Mouse (Mus musculus) forebrain, embryonic 10.5 days (tissue): ENCODE measurements at regions not wholly inside any gene's neighbourhood (a gene's known extent, or its start where the extent isn't known, plus 50 kb on each side); places are given as distances from the start of the nearest gene placed in this dataset.

Experiments
- DNase-seq: peaks from one replicate; pipeline ENCODE4 v3.0.0-alpha.2; 2017; ENCODE audit warnings: low spot score; ENCODE audit errors: extremely low spot score
- H3K27ac ChIP-seq: fragments of 300-500 bp; sonication (generic); 2 replicates; pipeline ENCODE4 v1.5.1; 2016; ENCODE audit warnings: mild to moderate bottlenecking
- H3K27me3 ChIP-seq: fragments of 300-500 bp; sonication (generic); 2 replicates; pipeline ENCODE4 v1.6.1; 2016; ENCODE audit warnings: mild to moderate bottlenecking; ENCODE audit not compliant: poor library complexity, severe bottlenecking
- H3K36me3 ChIP-seq: fragments of 300-500 bp; sonication (generic); replicated peaks from 2 replicates; pipeline ENCODE4 v1.6.1; 2016; ENCODE audit warnings: mild to moderate bottlenecking, moderate library complexity
- H3K4me1 ChIP-seq: fragments of 300-500 bp; sonication (generic); 2 replicates; pipeline ENCODE4 v1.6.1; 2016
- H3K4me3 ChIP-seq: fragments of 300-500 bp; sonication (generic); 2 replicates; pipeline ENCODE4 v1.5.1; 2016; ENCODE audit warnings: mild to moderate bottlenecking, moderate library complexity
- H3K9me3 ChIP-seq: fragments of 300-500 bp; sonication (generic); 2 replicates; pipeline ENCODE4 v1.6.1; 2016; ENCODE audit warnings: mild to moderate bottlenecking, moderate library complexity
- WGBS: fragments of 180-500 bp; shearing (Covaris S2); methylation state at CpG from one replicate; pipeline ENCODE4 v1.1.7; 2016; 5-methylcytosine and 5-hydroxymethylcytosine counted together

DNA sequence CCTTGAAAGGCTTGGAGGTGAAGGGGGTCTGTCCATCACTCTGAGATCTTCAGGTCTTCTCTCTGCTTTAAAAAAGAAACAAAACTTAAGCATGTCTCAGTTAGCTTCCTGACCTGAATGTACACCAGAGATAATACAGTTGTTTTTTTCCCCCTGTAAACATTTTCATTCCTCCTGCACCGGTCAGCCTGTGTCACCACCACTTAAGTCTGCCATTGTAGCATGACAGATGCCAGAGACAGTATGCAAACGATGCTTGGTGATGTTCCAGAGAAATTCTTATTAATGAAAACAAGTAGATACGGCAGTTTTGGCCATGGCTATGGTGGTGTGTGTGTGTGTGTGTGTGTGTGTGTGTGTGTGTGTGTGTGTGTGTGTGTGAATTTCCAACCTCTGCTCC is 144.8 kb upstream of the Mphosph6 start:
- Histone ChIP-seq H3K27me3 (no peaks in the 10 kb centered on the region), H3K27ac (no peak overlapping the region), H3K4me3 (no peak overlapping the region), H3K36me3 (no peaks in the 10 kb centered on the region), H3K4me1 (peaks cover 2% of the 10 kb centered on the region), H3K9me3 (no peaks in the 10 kb centered on the region)
- 90% methylated on average over 3 of the region's 3 CpGs for WGBS
- DNase-seq = no peak

GRCm38 (mm10) chr8:117934566-117935094 is 132.9 kb upstream of the Mphosph6 start:
- H3K27me3 ChIP-seq = no peaks in the 10 kb centered on the region
- no peak for DNase-seq
- H3K9me3 ChIP-seq = peaks cover 5% of the 10 kb centered on the region; the same call in 1 of the 2 replicates
- H3K4me1 ChIP-seq = peaks cover 19% of the 10 kb centered on the region
- WGBS = 96% methylated on average over 16 of the region's 16 CpGs
- no peak overlapping the region for H3K4me3 ChIP-seq
- no peaks in the 10 kb centered on the region for H3K36me3 ChIP-seq
- no peak overlapping the region for H3K27ac ChIP-seq

DNA sequence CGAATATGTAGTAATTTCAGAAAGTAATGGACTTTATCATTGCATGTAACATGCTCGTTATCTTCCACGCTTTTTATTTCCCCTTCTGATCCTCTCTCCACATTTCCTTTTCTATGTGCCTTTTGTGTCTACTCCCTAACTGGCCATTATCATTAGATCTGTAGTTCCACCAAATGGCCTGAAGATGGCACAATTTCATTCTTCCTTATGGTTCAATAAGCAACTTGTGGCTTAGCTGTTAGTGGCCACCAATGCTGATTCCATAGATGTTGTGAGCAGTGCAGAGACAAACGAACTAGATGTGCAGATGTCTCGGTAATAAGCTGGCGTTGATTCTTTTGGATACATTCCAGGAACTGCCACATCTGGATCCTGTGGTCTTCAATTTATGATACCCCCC is 128.9 kb upstream of the Mphosph6 start:
- H3K9me3 ChIP-seq = peaks cover 5% of the 10 kb centered on the region; the same call in 1 of the 2 replicates
- no peaks in the 10 kb centered on the region for H3K36me3 ChIP-seq
- WGBS = 62% methylated on average over 6 of the region's 6 CpGs
- H3K27ac ChIP-seq = no peak overlapping the region
- peaks cover 1% of the 10 kb centered on the region; the same call in 1 of the 2 replicates for H3K27me3 ChIP-seq
- H3K4me1 ChIP-seq = peaks cover 37% of the 10 kb centered on the region
- H3K4me3 ChIP-seq = no peak overlapping the region
- no peak for DNase-seq

DNA sequence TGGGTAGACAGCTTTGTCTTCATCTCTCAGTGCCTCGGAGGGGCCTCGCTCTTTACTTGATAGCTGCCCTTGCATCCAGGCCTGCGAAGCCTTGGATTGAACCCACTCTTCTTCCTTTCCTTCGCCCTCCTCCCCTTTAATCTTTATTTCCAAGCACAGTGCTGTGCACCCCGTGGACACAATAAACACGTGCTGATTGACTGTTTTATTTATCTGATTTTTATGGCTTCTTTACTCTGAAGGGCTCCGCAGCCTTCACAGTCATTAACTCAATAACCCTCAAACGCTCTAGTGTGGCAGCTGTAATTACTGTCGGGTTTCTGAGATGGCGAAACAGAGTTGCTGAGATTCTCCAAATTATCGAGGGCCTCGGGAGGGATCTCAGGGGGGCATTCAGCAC is 127.9 kb upstream of the Mphosph6 start:
- whole genome bisulfite sequencing = 40% methylated on average over 12 of the region's 12 CpGs
- DNase-seq = peak; percentile 24

DNA sequence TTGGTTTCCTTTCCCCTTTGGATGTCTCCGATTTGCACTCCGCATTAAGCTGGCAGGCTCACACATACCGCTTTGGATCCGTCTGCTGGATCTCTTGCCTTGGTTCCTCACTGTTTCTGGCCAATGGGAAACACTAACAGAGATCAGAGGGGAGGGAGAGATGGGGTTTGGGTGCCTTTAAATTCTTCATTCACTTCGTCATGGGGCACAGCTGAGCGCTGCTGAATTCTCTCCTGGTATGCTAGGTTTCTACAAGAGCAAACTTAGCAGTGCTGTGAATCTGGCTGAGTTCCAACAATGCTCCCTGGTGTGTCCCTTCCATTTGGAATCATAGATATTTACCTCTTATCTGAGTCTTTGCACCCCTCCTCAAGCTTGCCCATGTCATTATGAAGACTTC is 121.6 kb upstream of the Mphosph6 start:
- WGBS = 87% methylated on average over 6 of the region's 6 CpGs
- peaks cover 5% of the 10 kb centered on the region; the same call in 1 of the 2 replicates for H3K27me3 ChIP-seq
- H3K4me3 ChIP-seq = no peak overlapping the region
- H3K9me3 ChIP-seq = no peaks in the 10 kb centered on the region
- DNase-seq = no peak
- H3K27ac ChIP-seq = no peak overlapping the region
- no peaks in the 10 kb centered on the region for H3K36me3 ChIP-seq
- peaks cover 5% of the 10 kb centered on the region for H3K4me1 ChIP-seq

More for the DNA sequence above, 127.9 kb upstream of the Mphosph6 start:
- Histone ChIP-seq H3K9me3 (peaks cover 3% of the 10 kb centered on the region; the same call in 1 of the 2 replicates), H3K4me3 (no peak overlapping the region), H3K4me1 (peaks cover 26% of the 10 kb centered on the region), H3K36me3 (no peaks in the 10 kb centered on the region), H3K27ac (no peak overlapping the region), H3K27me3 (peaks cover 5% of the 10 kb centered on the region; the same call in 1 of the 2 replicates)

GRCm38 (mm10) chr8:117903052-117903451 is 101.3 kb upstream of the Mphosph6 start:
- H3K4me3 ChIP-seq = no peak overlapping the region
- H3K4me1 ChIP-seq = peaks cover 4% of the 10 kb centered on the region; the same call in 1 of the 2 replicates
- H3K27me3 ChIP-seq = no peaks in the 10 kb centered on the region
- no peak for DNase-seq
- H3K27ac ChIP-seq = no peak overlapping the region
- H3K9me3 ChIP-seq = no peaks in the 10 kb centered on the region
- 78% methylated on average over 8 of the region's 8 CpGs for WGBS
- no peaks in the 10 kb centered on the region for H3K36me3 ChIP-seq

DNA sequence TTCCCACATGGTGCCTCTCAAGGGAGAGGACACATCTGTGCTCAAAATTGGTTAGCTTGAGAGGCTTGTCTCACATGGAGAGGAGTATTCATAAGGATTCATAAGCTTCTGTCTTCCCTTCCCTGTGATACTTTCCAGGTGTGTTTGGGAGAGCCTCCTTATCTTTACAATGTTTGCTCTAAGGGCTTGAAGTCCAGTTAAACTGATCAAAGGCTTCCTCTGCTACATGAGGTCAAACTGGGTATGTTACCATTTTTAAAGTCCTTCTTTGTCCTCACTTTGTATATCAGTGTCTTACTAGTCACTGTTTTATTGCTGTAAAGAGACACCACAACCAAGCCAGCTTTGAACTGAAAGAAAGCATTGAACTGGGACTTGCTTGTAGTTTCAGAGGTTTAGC is 98.1 kb upstream of the Mphosph6 start:
- H3K36me3 ChIP-seq = no peaks in the 10 kb centered on the region
- no peak overlapping the region for H3K4me3 ChIP-seq
- no peaks in the 10 kb centered on the region for H3K9me3 ChIP-seq
- no peaks in the 10 kb centered on the region for H3K27me3 ChIP-seq
- no peaks in the 10 kb centered on the region for H3K4me1 ChIP-seq
- no peak for DNase-seq
- H3K27ac ChIP-seq = no peak overlapping the region

DNA sequence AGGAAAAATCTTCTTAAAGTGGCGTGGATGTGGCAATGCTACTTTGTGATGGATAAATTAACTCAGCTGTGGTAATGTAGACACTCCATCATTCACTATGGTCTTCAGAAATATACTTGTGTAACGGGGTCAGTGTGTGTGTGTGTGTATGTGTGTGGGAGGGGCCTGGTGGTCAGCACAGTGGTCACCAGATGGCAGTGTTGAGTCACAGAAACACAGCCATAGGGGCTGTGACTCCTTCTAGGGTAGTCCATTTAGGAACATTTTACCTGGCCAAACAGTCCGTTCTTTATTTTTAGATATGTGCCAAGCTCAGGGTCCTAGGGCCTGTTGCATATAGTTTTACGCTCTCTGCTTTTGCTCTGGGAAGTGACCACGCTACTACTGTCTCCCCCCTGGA is 96.3 kb upstream of the Mphosph6 start:
- Histone ChIP-seq H3K9me3 (no peaks in the 10 kb centered on the region), H3K27ac (no peak overlapping the region), H3K4me1 (no peaks in the 10 kb centered on the region), H3K36me3 (no peaks in the 10 kb centered on the region), H3K4me3 (no peak overlapping the region), H3K27me3 (no peaks in the 10 kb centered on the region)
- DNase-seq = peak; percentile 46
- WGBS = 71% methylated on average over 5 of the region's 5 CpGs

GRCm38 (mm10) chr8:117894861-117895260 is 93.1 kb upstream of the Mphosph6 start:
- Histone ChIP-seq H3K36me3 (no peaks in the 10 kb centered on the region), H3K27ac (no peak overlapping the region), H3K4me1 (no peaks in the 10 kb centered on the region), H3K9me3 (no peaks in the 10 kb centered on the region), H3K4me3 (no peak overlapping the region), H3K27me3 (no peaks in the 10 kb centered on the region)
- DNase-seq = no peak
- WGBS = 53% methylated on average over 8 of the region's 8 CpGs

DNA sequence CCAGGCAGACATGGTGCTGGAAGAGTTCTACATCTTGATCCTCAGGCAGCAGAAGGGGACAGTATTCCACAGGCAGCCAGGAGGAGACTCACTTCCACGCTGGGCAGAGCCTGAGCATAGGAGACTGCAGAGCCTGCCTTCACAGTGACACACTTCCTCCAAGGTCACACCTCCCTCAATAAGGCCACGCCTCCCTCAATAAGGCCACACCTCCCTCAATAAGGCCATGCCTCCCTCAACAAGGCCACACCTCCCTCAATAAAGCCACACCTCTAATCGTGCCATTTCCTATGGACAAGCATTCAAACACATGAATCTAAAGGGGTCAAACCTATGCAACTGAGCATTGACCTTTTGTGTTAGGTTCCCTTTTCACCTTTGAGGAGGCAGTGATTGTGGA is 88.5 kb upstream of the Mphosph6 start:
- Histone ChIP-seq H3K36me3 (no peaks in the 10 kb centered on the region), H3K4me3 (no peak overlapping the region), H3K9me3 (no peaks in the 10 kb centered on the region), H3K27ac (no peak overlapping the region), H3K4me1 (no peaks in the 10 kb centered on the region), H3K27me3 (no peaks in the 10 kb centered on the region)
- 74% methylated on average over 3 of the region's 3 CpGs for WGBS
- DNase-seq = no peak

- 93% methylated on average over 8 of the region's 8 CpGs for WGBS
- no peaks in the 10 kb centered on the region for H3K36me3 ChIP-seq
- DNase-seq = no peak
- no peak overlapping the region for H3K4me3 ChIP-seq
- no peaks in the 10 kb centered on the region for H3K27me3 ChIP-seq
- H3K27ac ChIP-seq = no peak overlapping the region
- 0 out of 2 replicates have a peak, but pooled peaks cover under 1% of the 10 kb centered on the region for H3K9me3 ChIP-seq
- no peaks in the 10 kb centered on the region for H3K4me1 ChIP-seq
These were observed 79.8 kb upstream of the Mphosph6 start for GRCm38 (mm10) chr8:117881414-117881973.

DNA sequence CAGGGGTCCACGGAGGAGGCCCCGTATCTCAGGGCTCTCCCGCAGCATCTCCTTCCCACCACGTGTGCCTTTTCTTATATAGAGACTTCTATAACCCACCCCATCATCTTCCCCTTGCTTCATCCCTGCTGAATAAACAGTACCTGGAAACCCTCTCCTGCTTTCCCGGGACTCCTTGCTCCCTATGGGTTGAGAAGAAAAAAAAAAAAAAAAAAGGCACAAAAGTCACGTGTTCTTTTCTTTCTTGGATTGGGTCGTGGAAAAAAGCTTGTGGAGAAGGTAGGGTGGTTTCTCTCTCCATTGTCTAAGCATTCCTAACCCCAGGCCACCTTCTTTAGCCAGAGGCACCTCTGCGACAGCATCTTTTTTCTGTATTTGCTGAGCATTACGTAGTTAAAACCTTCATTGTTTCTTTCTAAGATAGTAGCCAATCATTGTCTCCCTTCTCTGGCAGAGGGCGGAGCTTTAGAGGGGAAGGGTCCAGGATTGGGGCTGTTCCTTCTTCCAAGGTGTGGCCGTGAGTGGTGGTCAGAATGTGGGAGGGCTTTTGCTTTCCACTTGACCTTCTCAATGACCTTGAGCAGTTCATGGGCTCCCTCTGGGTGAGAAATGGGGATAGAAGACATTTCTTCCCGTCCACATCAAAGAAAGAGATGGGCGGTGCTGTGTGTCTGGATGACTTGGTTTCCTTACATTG is 78.7 kb upstream of the Mphosph6 start:
- Histone ChIP-seq H3K27ac (no peak overlapping the region), H3K9me3 (0 out of 2 replicates have a peak, but pooled peaks cover 7% of the 10 kb centered on the region), H3K36me3 (no peaks in the 10 kb centered on the region), H3K27me3 (no peaks in the 10 kb centered on the region), H3K4me3 (no peak overlapping the region), H3K4me1 (no peaks in the 10 kb centered on the region)
- WGBS = 73% methylated on average over 13 of the region's 13 CpGs
- no peak for DNase-seq

GRCm38 (mm10) chr8:117873611-117874010 is 71.9 kb upstream of the Mphosph6 start:
- WGBS = 79% methylated on average over 4 of the region's 4 CpGs
- Histone ChIP-seq H3K4me1 (peaks cover 7% of the 10 kb centered on the region; the same call in 1 of the 2 replicates), H3K27me3 (no peaks in the 10 kb centered on the region), H3K27ac (no peak overlapping the region), H3K9me3 (peaks cover 7% of the 10 kb centered on the region; the same call in 1 of the 2 replicates), H3K4me3 (no peak overlapping the region), H3K36me3 (no peaks in the 10 kb centered on the region)
- no peak for DNase-seq
